In genomic region chr1:131175189-131175588, GRCm38 (mm10) we compare ENCODE assay signal across 27 mouse cellular contexts. TPM values are rescaled to one million over a fixed set of nuclear protein-coding genes. Genes with fewer than 3 reads are reported as not detected.
"Had no signal": no experiment of that assay in that cellular context is flagged by ENCODE, and none has a peak within 500 bp of the region (broad histone marks: within the 10 kb centered on the region; RNA-seq: fewer than 3 reads in every experiment).

No protein-coding gene starts in this region.

- H3K27ac ChIP-seq: embryonic facial prominence, embryonic 10.5 days; embryonic facial prominence, embryonic 12.5 days; embryonic facial prominence, embryonic 13.5 days; embryonic facial prominence, embryonic 15.5 days; forebrain, embryonic 10.5 days; forebrain, embryonic 12.5 days; forebrain, embryonic 13.5 days; forebrain, embryonic 15.5 days; gastrocnemius, adult 2 months had no signal

- DNase-seq: cerebellum, adult 8-10 months; cerebellum, adult 9-11 months; cerebellum, postnatal 10 days; cerebellum, postnatal 14 days; cerebellum, postnatal 36 days; embryo, embryonic 11 days; forebrain, postnatal 0 days; gastrocnemius, adult 2 months; gastrocnemius, postnatal 10 days; gastrocnemius, postnatal 14 days; gastrocnemius, postnatal 25 days; gastrocnemius, postnatal 36 days; heart, adult 18-20 months; heart, adult 2 months had no signal

- H3K4me1 ChIP-seq: embryonic facial prominence, embryonic 12.5 days; embryonic facial prominence, embryonic 13.5 days; embryonic facial prominence, embryonic 15.5 days; forebrain, embryonic 10.5 days; forebrain, embryonic 12.5 days; forebrain, embryonic 13.5 days; forebrain, embryonic 15.5 days had no signal

- ATAC-seq: forebrain, embryonic 13.5 days; forebrain, embryonic 14.5 days; forebrain, embryonic 15.5 days; forebrain, embryonic 16.5 days; forebrain, postnatal 0 days had no signal

- H3K4me3 ChIP-seq: embryonic facial prominence, embryonic 10.5 days; embryonic facial prominence, embryonic 12.5 days; embryonic facial prominence, embryonic 13.5 days; embryonic facial prominence, embryonic 15.5 days; erythroblast, embryonic 14.5 days; forebrain, embryonic 10.5 days; forebrain, embryonic 12.5 days; forebrain, embryonic 13.5 days; forebrain, embryonic 15.5 days; gastrocnemius, adult 2 months; heart, adult 2 months had no signal

- H3K9ac ChIP-seq: embryonic facial prominence, embryonic 12.5 days; embryonic facial prominence, embryonic 13.5 days; embryonic facial prominence, embryonic 15.5 days; forebrain, embryonic 12.5 days; forebrain, embryonic 13.5 days; forebrain, embryonic 15.5 days; forebrain, postnatal 0 days had no signal

- H3K4me2 ChIP-seq: embryonic facial prominence, embryonic 12.5 days; embryonic facial prominence, embryonic 13.5 days; embryonic facial prominence, embryonic 15.5 days; forebrain, embryonic 12.5 days; forebrain, embryonic 13.5 days; forebrain, embryonic 15.5 days had no signal

- H3K9me3 ChIP-seq: embryonic facial prominence, embryonic 10.5 days; embryonic facial prominence, embryonic 12.5 days; embryonic facial prominence, embryonic 13.5 days; embryonic facial prominence, embryonic 15.5 days; forebrain, embryonic 10.5 days; forebrain, embryonic 12.5 days; forebrain, embryonic 13.5 days; forebrain, embryonic 15.5 days had no signal

- H3K27me3 ChIP-seq: embryonic facial prominence, embryonic 12.5 days; embryonic facial prominence, embryonic 13.5 days; embryonic facial prominence, embryonic 15.5 days; forebrain, embryonic 12.5 days; forebrain, embryonic 13.5 days; forebrain, embryonic 15.5 days had no signal

RNA-seq across cellular contexts. Expression of gene Dyrk3, which starts 37.0 kb away (rescaled TPM):
- total RNA-seq: gastrocnemius, adult 18-20 months; gastrocnemius, adult 2 months; gastrocnemius, adult 8-10 months; gastrocnemius, postnatal 25 days; gastrocnemius, postnatal 36 days had no signal
